Mouse (Mus musculus) forebrain, postnatal 0 days (tissue): Measurements from ENCODE around the gene Tead1. TPM values are rescaled to one million over a fixed set of nuclear protein-coding genes. Genes with fewer than 3 reads are reported as not detected.

Experiments used
- ATAC-seq: fragments of 200-750 bp; cut with Nextera tagmentation; 2 replicates; pipeline ENCODE4 v1.8.0; 2017; ENCODE audit warnings: mild to moderate bottlenecking, moderate library complexity
- DNase-seq: peaks from one replicate; pipeline ENCODE4 v3.0.0-alpha.2; 2015
- H3K27ac ChIP-seq: fragments of 300-500 bp; sonication (generic); 2 replicates; pipeline ENCODE4 v1.5.1; 2014; ENCODE audit warnings: low read depth, mild to moderate bottlenecking, antibody characterized with exemption, low read length, moderate library complexity, mixed read lengths
- H3K27me3 ChIP-seq: fragments of 300-500 bp; sonication (generic); 2 replicates; pipeline ENCODE4 v1.6.1; 2014; ENCODE audit warnings: mild to moderate bottlenecking, low read length, mixed read lengths; ENCODE audit not compliant: insufficient read depth
- H3K36me3 ChIP-seq: fragments of 300-500 bp; sonication (generic); 2 replicates; pipeline ENCODE4 v1.6.1; 2014; ENCODE audit warnings: mild to moderate bottlenecking, moderate library complexity; ENCODE audit not compliant: insufficient read depth
- H3K4me1 ChIP-seq: fragments of 300-500 bp; sonication (generic); 2 replicates; pipeline ENCODE4 v1.6.1; 2014; ENCODE audit warnings: antibody characterized with exemption; ENCODE audit not compliant: insufficient read depth
- H3K4me2 ChIP-seq: fragments of 300-500 bp; sonication (generic); 2 replicates; pipeline ENCODE4 v1.6.1; 2014; ENCODE audit warnings: low read depth, mild to moderate bottlenecking, moderate library complexity
- H3K4me3 ChIP-seq: fragments of 300-500 bp; sonication (generic); 2 replicates; pipeline ENCODE4 v1.5.1; 2014; ENCODE audit warnings: low read depth, low read length, mixed read lengths
- H3K9ac ChIP-seq: fragments of 300-500 bp; sonication (generic); 2 replicates; pipeline ENCODE4 v1.6.1; 2014; ENCODE audit warnings: mild to moderate bottlenecking
- H3K9me3 ChIP-seq: fragments of 300-500 bp; sonication (generic); 2 replicates; pipeline ENCODE4 v1.6.1; 2016; ENCODE audit warnings: low read length
- CTCF ChIP-seq: sonication (generic); IDR thresholded peaks from 2 replicates; pipeline ENCODE4 v1.5.1; 2016; ENCODE audit warnings: antibody characterized with exemption, control low read depth, low read depth
- WGBS: fragments of 180-500 bp; shearing (Covaris S2); extraction: QIAGEN DNeasy Blood & Tissue Kit; methylation state at CpG from one replicate; pipeline ENCODE4 v1.1.7; 2014; 5-methylcytosine and 5-hydroxymethylcytosine counted together
- polyA plus RNA-seq: library from polyadenylated mRNA; unstranded; fragments of >200 nt; fragmentation: Nextera tagmentation; extraction: Ambion mirVana; gene quantifications from 2 replicates; pipeline ENCODE4 v1.2.1, GENCODE M21; 2015
- total RNA-seq: library from RNA; depleted of rRNA; stranded (reverse); fragments of >200 nt; gene quantifications from 2 replicates; pipeline ENCODE4 v1.2.3, GENCODE M21; 2014

The Tead1 gene
- total and polyA plus RNA-seq, 2 experiments from 2014 or later, result 7.8 to 20.1 TPM

- Histone ChIP-seq H3K9ac (no peak overlapping the region), H3K4me2 (no peak overlapping the region), H3K4me3 (no peak overlapping the region), H3K9me3 (no peaks in the 10 kb centered on the region), H3K27ac (peak overlapping the region; percentile 74), H3K27me3 (no peaks in the 10 kb centered on the region), H3K36me3 (no peaks in the 10 kb centered on the region), H3K4me1 (peaks cover 28% of the 10 kb centered on the region)
- DNase-seq (peak; percentile 45), ATAC-seq (peak; percentile 10; the same call in 1 of the 2 replicates)
- no peak for TF ChIP-seq CTCF
- WGBS, result 12% methylated on average over 11 of the region's 11 CpGs
Measured at GRCm38 (mm10) chr7:112825339-112825781, 146.2 kb downstream of the Tead1 start.

- no peak for TF ChIP-seq CTCF
- Histone ChIP-seq H3K4me2 (peak overlapping the region; percentile 6; the same call in 1 of the 2 replicates), H3K9ac (0 out of 2 replicates have a peak overlapping the region, but pooled peaks have one; percentile 6), H3K9me3 (no peaks in the 10 kb centered on the region), H3K27ac (peak overlapping the region; percentile 74), H3K27me3 (no peaks in the 10 kb centered on the region), H3K36me3 (no peaks in the 10 kb centered on the region), H3K4me1 (peaks cover 28% of the 10 kb centered on the region), H3K4me3 (no peak overlapping the region)
- WGBS, result 6% methylated on average over 17 of the region's 17 CpGs
- peak; percentile 75 for DNase-seq
- peak; percentile 81 for ATAC-seq
Measured at GRCm38 (mm10) chr7:112826114-112826911, 147.2 kb downstream of the Tead1 start.

GRCm38 (mm10) chr7:112828016-112828695 is 149.0 kb downstream of the Tead1 start:
- H3K4me2 ChIP-seq, result no peak overlapping the region
- peaks cover 23% of the 10 kb centered on the region for H3K4me1 ChIP-seq
- H3K27me3 ChIP-seq, result no peaks in the 10 kb centered on the region
- no peaks in the 10 kb centered on the region for H3K36me3 ChIP-seq
- DNase-seq (no peak), ATAC-seq (no peak)
- no peak overlapping the region for H3K9ac ChIP-seq
- no peak for TF ChIP-seq CTCF
- no peak overlapping the region for H3K4me3 ChIP-seq
- no peak overlapping the region for H3K27ac ChIP-seq
- 50% methylated on average over 10 of the region's 10 CpGs for WGBS
- no peaks in the 10 kb centered on the region for H3K9me3 ChIP-seq

- Histone ChIP-seq H3K4me1 (peaks cover 19% of the 10 kb centered on the region), H3K27me3 (no peaks in the 10 kb centered on the region), H3K27ac (no peak overlapping the region), H3K36me3 (no peaks in the 10 kb centered on the region), H3K4me2 (no peak overlapping the region), H3K9me3 (no peaks in the 10 kb centered on the region), H3K4me3 (no peak overlapping the region), H3K9ac (no peak overlapping the region)
- no peak for ATAC-seq
- TF ChIP-seq CTCF, result no peak
- DNase-seq, result no peak
Measured at GRCm38 (mm10) chr7:112828696-112829022, 149.5 kb downstream of the Tead1 start.

- no peaks in the 10 kb centered on the region for H3K9me3 ChIP-seq
- no peak overlapping the region for H3K9ac ChIP-seq
- H3K4me3 ChIP-seq, result no peak overlapping the region
- H3K27me3 ChIP-seq, result no peaks in the 10 kb centered on the region
- ATAC-seq (no peak), DNase-seq (no peak)
- no peak for TF ChIP-seq CTCF
- H3K4me1 ChIP-seq, result peaks cover 10% of the 10 kb centered on the region
- no peaks in the 10 kb centered on the region for H3K36me3 ChIP-seq
- H3K4me2 ChIP-seq, result no peak overlapping the region
- WGBS, result 71% methylated on average over 4 of the region's 4 CpGs
- H3K27ac ChIP-seq, result no peak overlapping the region
Measured at GRCm38 (mm10) chr7:112830946-112831345, 151.8 kb downstream of the Tead1 start.

- WGBS, result 87% methylated on average over 4 of the region's 4 CpGs
- no peak overlapping the region for H3K27ac ChIP-seq
- H3K9me3 ChIP-seq, result no peaks in the 10 kb centered on the region
- DNase-seq (no peak), ATAC-seq (no peak)
- H3K27me3 ChIP-seq, result no peaks in the 10 kb centered on the region
- no peak overlapping the region for H3K4me3 ChIP-seq
- H3K4me2 ChIP-seq, result no peak overlapping the region
- H3K36me3 ChIP-seq, result no peaks in the 10 kb centered on the region
- no peak overlapping the region for H3K9ac ChIP-seq
- peaks cover 6% of the 10 kb centered on the region for H3K4me1 ChIP-seq
- no peak for TF ChIP-seq CTCF
Measured at GRCm38 (mm10) chr7:112831446-112831845, 152.3 kb downstream of the Tead1 start.

- no peak for TF ChIP-seq CTCF
- Histone ChIP-seq H3K4me2 (no peak overlapping the region), H3K36me3 (no peaks in the 10 kb centered on the region), H3K4me3 (no peak overlapping the region), H3K9ac (no peak overlapping the region), H3K27me3 (no peaks in the 10 kb centered on the region), H3K27ac (no peak overlapping the region), H3K9me3 (no peaks in the 10 kb centered on the region), H3K4me1 (no peaks in the 10 kb centered on the region)
- no peak for DNase-seq
- ATAC-seq, result no peak
- WGBS, result 80% methylated on average over 4 of the region's 4 CpGs
Measured at GRCm38 (mm10) chr7:112833132-112833531, 154.0 kb downstream of the Tead1 start.
